Mouse (Mus musculus): ENCODE results near the gene Ly6g5c. TPM values are rescaled to one million over a fixed set of nuclear protein-coding genes. Genes with fewer than 3 reads are reported as not detected.

The Ly6g5c gene
- total RNA-seq, 2 experiments from 2014 or later, result not detected

- DNase-seq (ENCODE audit: low spot score in 2 of 2), result no peak
Measured at GRCm38 (mm10) chr17:35139269-35139668, 31.2 kb downstream of the Ly6g5c start.

- no peak for DNase-seq (ENCODE audit: low spot score in 2 of 2)
Measured at GRCm38 (mm10) chr17:35140490-35140996, 32.5 kb downstream of the Ly6g5c start.

GRCm38 (mm10) chr17:35141971-35142370, 33.9 kb downstream of the Ly6g5c start:
- no peak for DNase-seq (ENCODE audit: low spot score in 2 of 2)

- no peak for DNase-seq (ENCODE audit: low spot score in 2 of 2)
Measured at GRCm38 (mm10) chr17:35146139-35146538, 38.1 kb downstream of the Ly6g5c start.

DNA sequence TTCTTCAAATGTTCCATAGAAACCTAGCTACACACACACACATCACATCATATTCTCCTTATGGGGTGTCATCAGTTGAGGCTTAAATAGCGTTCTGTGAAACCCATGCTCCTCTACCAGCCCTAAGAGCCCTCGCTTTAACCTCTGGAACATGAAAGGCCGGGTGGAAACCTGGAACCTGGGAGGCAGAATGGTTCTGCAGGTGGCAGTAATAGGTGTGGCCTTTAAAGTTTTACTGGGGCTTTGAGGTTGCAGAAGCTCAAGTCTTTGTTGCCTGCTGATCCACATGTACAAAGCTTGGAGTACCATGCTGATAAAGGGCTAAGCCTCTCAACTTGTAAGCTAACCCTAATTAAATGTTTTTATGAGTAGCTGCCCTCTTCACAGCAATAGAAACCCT, 39.3 kb downstream of the Ly6g5c start:
- DNase-seq (ENCODE audit: low spot score in 2 of 2), result no peak

DNA sequence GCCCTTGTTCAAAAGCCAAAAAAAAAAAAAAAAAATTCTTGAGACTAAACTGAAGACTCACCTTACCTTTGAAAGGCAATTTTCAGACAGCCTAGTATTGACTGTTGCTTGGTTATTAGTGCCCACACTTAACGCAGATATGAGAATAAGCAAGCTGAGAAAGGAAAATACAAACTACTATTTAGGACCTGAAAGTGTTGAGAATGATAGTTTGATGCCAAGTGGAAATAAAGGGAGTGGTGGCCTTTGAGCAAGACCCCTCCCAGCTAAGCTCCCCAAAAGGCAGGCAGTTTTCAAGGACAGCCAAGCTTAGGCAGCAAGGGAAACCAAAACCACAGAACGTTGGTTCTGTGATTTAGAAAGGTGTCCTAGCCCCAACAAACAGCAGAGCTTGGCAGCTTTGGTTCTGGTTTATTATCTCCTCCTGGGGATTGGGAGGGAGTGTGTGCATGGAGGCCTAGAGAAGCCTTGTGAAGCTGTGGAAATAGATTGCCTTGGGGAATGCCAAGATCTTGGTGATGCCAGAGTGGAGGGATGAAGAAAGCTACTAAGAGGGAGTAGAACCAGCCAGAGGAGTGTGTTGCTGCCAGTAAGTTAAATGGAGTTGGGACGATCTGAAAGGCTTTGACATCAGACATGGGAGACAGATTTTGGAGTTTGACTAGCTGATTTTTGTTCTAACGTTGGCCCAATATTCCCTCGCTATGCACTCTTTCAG, 40.0 kb downstream of the Ly6g5c start:
- no peak for DNase-seq (ENCODE audit: low spot score in 2 of 2)

DNA sequence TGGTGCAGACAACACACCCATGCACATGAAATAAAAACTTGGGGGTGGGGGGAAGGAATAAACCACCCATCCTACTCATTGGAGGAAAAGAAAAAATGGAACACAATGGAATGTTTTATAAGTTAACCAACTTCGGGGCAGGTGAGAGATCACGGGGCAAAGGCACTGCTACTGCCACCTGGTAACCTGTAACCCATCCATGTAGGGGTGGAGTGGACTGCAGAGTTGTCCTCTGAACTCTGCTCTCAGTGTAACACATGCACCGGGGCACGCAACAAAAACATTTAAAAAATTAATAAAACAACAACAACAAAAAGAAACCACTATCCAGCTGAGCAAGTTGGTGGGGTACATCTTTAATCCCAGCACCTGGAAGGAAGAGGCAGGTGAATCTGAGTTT, 44.0 kb downstream of the Ly6g5c start:
- DNase-seq (ENCODE audit: low spot score in 2 of 2), result no peak

GRCm38 (mm10) chr17:35153077-35153476, 45.0 kb downstream of the Ly6g5c start:
- DNase-seq (ENCODE audit: low spot score in 2 of 2), result no peak

DNA sequence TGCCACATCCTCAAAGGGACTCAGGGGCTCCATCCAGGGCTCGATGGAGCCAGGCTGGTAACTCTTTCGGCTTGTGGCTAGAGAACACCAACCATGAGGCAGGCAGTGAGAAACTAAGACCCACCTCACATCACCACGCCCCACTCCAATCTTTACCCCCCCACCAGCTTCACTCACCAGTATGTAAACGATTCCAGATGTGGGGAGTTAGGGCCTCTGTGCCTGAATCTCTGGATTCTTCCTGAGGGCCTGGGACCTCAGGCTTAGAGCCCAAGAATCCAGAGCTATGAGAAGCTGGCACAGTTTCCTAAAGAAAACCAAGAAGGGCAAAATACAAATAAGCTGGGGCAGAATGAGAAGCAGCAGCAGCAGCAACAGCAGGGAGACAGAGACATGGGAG, 45.9 kb downstream of the Ly6g5c start:
- DNase-seq (ENCODE audit: low spot score in 2 of 2), result no peak

DNA sequence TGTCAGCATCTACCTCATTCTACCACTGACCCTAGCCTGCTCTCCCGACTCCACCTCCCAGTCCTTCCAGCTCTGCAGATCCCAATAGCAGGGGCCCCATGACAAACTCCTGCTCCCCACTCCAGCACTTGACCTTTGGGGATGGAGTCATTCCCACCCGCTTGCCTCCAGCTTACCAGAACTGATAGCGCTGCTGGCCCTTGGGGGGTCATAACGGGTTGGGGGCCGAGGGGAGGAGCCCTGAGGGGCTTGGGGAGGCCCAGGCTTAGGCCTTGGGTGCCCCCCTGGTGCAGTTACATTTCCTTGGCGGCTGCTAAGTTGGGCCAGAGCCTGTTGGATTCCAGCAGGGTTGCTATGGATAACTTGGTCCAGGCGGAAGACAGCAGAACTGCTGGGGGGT, 46.5 kb downstream of the Ly6g5c start:
- DNase-seq (ENCODE audit: low spot score in 2 of 2), result no peak

GRCm38 (mm10) chr17:35155451-35155850, 47.4 kb downstream of the Ly6g5c start:
- no peak for DNase-seq (ENCODE audit: low spot score in 2 of 2)

DNA sequence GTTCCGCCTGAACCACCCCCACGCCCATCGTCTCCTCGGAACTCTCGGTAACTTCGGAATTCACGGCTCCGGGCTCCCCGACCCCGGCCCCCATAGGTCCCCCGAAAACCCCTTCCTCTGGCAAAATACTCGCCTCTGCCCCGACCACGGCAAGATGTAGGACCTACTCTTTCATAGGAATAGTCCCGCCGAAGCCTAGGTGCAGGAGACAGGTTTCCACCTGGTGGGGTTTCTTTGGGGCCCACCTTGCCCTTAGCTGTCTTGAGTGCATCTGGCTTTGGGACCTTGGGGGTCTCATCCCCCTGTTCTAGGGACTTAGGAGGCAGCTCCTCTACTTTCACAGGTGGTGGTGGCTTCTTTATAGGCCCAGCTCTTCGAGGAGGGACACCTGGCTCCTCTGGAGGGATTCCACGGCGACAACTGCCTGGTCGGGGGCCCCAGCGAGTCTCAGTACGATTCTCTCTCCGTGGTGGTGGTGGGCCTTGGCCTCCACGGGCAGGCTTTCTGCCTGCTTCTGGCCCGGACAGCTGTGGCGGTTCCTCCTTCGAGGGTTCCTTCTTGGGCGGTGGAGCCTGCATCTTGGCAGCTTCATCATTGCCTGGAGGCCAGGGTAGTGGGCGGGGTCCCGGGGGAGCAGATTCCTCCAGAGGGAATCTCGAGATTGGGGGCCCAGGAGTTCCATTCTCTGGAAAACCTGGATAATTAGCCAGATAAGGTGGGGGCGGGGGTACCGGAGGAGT, 48.6 kb downstream of the Ly6g5c start:
- DNase-seq (ENCODE audit: low spot score in 2 of 2), result no peak

- no peak for DNase-seq (ENCODE audit: low spot score in 2 of 2)
Measured at GRCm38 (mm10) chr17:35157254-35157653, 49.2 kb downstream of the Ly6g5c start.

GRCm38 (mm10) chr17:35157661-35158175, 49.6 kb downstream of the Ly6g5c start:
- DNase-seq (ENCODE audit: low spot score in 2 of 2), result no peak

- no peak for DNase-seq (ENCODE audit: low spot score in 2 of 2)
Measured at GRCm38 (mm10) chr17:35158850-35159593, 50.9 kb downstream of the Ly6g5c start.

DNA sequence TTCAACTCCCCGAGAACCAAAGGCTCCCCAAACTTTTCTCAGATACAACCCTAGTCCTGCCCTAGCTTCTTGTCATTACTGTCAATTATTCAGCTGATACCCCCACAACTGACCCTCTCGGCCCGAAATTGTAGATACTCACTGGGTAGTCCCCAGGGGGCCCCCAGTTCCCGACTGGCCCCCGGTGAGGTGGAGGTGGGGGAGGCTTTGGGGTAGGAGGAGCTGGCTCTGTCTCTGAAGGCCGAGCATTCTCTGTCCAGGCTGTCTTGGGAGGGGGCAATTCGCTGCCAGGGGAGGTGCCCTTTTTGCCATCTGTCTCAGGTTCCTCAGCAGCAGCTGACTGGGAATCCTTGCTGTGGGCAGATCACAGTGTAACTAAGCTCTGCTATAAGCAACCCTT, 51.6 kb downstream of the Ly6g5c start:
- no peak for DNase-seq (ENCODE audit: low spot score in 2 of 2)

GRCm38 (mm10) chr17:35161421-35161820, 53.3 kb downstream of the Ly6g5c start:
- DNase-seq (ENCODE audit: low spot score in 2 of 2), result no peak
